Mouse (Mus musculus) kidney, postnatal 0 days (tissue): ENCODE data around the gene Tas1r2. TPM values are rescaled to one million over a fixed set of nuclear protein-coding genes. Genes with fewer than 3 reads are reported as not detected.
A peak's percentile ranks its signal among the peaks of the same experiment; 100 is the strongest.

Source experiments
- ATAC-seq: fragments of 200-750 bp; cut with Nextera tagmentation; replicated peaks from 2 replicates; pipeline ENCODE4 v1.8.0; 2017; ENCODE audit warnings: low read depth, moderate number of reproducible peaks, moderate TSS enrichment, moderate library complexity; ENCODE audit not compliant: low FRiP score
- DNase-seq: peaks from one replicate; pipeline ENCODE4 v3.0.0-alpha.2; 2016; ENCODE audit warnings: low spot score
- H3K27ac ChIP-seq: fragments of 300-500 bp; sonication (generic); 2 replicates; pipeline ENCODE4 v1.5.1; 2014; ENCODE audit warnings: mild to moderate bottlenecking
- H3K27me3 ChIP-seq: fragments of 300-500 bp; sonication (generic); 2 replicates; pipeline ENCODE4 v1.6.1; 2014; ENCODE audit warnings: low read length, mixed read lengths; ENCODE audit not compliant: insufficient read depth
- H3K36me3 ChIP-seq: fragments of 300-500 bp; sonication (generic); 2 replicates; pipeline ENCODE4 v1.6.1; 2014; ENCODE audit warnings: low read length, mixed read lengths; ENCODE audit not compliant: insufficient read depth
- H3K4me1 ChIP-seq: fragments of 300-500 bp; sonication (generic); replicated peaks from 2 replicates; pipeline ENCODE4 v1.6.1; 2014; ENCODE audit warnings: antibody characterized with exemption, low read length, mixed read lengths; ENCODE audit not compliant: insufficient read depth
- H3K4me2 ChIP-seq: fragments of 300-500 bp; sonication (generic); 2 replicates; pipeline ENCODE4 v1.6.1; 2014; ENCODE audit warnings: mild to moderate bottlenecking, low read length, moderate library complexity, mixed read lengths
- H3K4me3 ChIP-seq: fragments of 300-500 bp; sonication (generic); replicated peaks from 2 replicates; pipeline ENCODE4 v1.5.1; 2014; ENCODE audit warnings: low read depth, low read length
- H3K9ac ChIP-seq: fragments of 300-500 bp; sonication (generic); 2 replicates; pipeline ENCODE4 v1.6.1; 2014; ENCODE audit warnings: low read depth, low read length
- H3K9me3 ChIP-seq: fragments of 300-500 bp; sonication (generic); replicated peaks from 2 replicates; pipeline ENCODE4 v1.6.1; 2016; ENCODE audit warnings: low read length, inconsistent platforms, mixed read lengths
- CTCF ChIP-seq: IDR thresholded peaks from 2 replicates; pipeline ENCODE4 v1.5.1; 2016; ENCODE audit warnings: antibody characterized with exemption, low read depth, mild to moderate bottlenecking, moderate library complexity
- WGBS: fragments of 180-500 bp; shearing (Covaris S2); extraction: QIAGEN DNeasy Blood & Tissue Kit; methylation state at CpG from one replicate; pipeline ENCODE4 v1.1.7; 2014; 5-methylcytosine and 5-hydroxymethylcytosine counted together
- polyA plus RNA-seq: library from polyadenylated mRNA; unstranded; fragments of >200 nt; fragmentation: Nextera tagmentation; extraction: Ambion mirVana; gene quantifications from 2 replicates; pipeline ENCODE4 v1.2.1, GENCODE M21; 2015

The Tas1r2 gene
- polyA plus RNA-seq, 1 experiment from 2014 or later, result not detected

DNA sequence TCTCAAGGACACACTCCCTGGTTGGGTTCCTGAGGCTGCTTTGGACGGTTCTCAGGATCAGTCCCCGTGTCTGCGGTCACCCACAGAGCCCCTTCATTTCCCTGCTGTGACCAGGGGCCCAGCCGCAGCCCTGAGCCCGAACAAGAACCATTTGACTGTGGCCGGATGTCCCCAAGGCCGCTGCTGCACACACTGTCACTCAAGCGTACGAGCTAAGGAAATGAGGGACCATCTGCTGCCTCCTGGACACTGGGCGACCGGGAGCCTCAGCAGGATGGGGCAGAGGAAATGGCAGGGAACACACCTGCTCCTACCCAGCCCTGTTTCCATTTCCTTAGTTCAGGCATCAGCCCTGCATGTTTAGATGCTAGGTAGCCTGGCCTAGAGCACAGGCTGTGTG lies 2.4 kb upstream of the Tas1r2 start:
- ATAC-seq, result no peak
- 29% methylated on average over 11 of the region's 11 CpGs for WGBS
- H3K27ac ChIP-seq, result no peak overlapping the region
- H3K4me1 ChIP-seq, result no peaks in the 10 kb centered on the region; the same call in 1 of the 2 replicates
- H3K36me3 ChIP-seq, result peaks cover 22% of the 10 kb centered on the region
- no peaks in the 10 kb centered on the region for H3K9me3 ChIP-seq
- H3K4me3 ChIP-seq, result no peak overlapping the region
- no peak for TF ChIP-seq CTCF
- no peak overlapping the region for H3K4me2 ChIP-seq
- no peaks in the 10 kb centered on the region for H3K27me3 ChIP-seq
- H3K9ac ChIP-seq, result no peak overlapping the region
- peak; percentile 24 for DNase-seq

DNA sequence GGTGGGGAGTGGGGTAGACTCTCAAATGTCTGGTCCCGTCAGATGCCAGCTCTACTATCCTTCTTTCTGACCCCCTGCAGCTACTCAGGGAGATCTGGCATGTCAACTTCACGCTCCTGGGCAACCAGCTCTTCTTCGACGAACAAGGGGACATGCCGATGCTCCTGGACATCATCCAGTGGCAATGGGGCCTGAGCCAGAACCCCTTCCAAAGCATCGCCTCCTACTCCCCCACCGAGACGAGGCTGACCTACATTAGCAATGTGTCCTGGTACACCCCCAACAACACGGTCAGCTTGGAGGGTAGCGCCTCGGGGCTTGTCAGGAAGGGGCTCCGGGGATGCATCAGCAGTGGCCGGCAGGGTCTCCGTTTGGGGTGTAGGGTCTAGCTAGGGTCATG lies 8.6 kb downstream of the Tas1r2 start:
- DNase-seq (no peak), ATAC-seq (no peak)
- Histone ChIP-seq H3K27me3 (0 out of 2 replicates have a peak, but pooled peaks cover 3% of the 10 kb centered on the region), H3K4me2 (no peak overlapping the region), H3K9ac (no peak overlapping the region), H3K36me3 (no peaks in the 10 kb centered on the region), H3K9me3 (no peaks in the 10 kb centered on the region), H3K4me1 (no peaks in the 10 kb centered on the region), H3K27ac (no peak overlapping the region), H3K4me3 (no peak overlapping the region)
- no peak for TF ChIP-seq CTCF
- WGBS, result 84% methylated on average over 14 of the region's 14 CpGs

DNA sequence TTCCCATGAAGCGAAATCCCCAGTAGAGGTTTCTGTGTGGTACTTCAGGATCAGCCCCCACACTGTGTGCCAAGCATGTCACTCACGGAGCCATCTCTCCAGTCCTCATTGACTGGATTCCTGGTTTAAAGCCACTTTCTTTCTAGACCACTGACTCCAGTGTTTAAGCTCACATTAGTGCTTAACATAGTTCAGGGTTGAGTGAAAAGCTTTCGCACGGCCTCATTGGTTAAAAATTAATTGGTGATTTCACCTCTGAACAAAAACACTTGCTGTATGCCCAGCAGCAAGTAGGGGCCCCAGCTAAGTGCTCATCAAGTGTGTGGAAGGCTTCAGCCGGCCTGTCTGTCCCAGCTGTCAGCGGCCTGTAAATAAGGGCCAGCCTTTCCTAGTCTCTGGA lies 14.3 kb downstream of the Tas1r2 start:
- H3K4me2 ChIP-seq, result no peak overlapping the region
- H3K9ac ChIP-seq, result no peak overlapping the region
- no peak overlapping the region for H3K27ac ChIP-seq
- no peaks in the 10 kb centered on the region for H3K36me3 ChIP-seq
- ATAC-seq (0 out of 2 replicates have a peak, but pooled peaks have one; percentile 29), DNase-seq (peak; percentile 7)
- no peaks in the 10 kb centered on the region for H3K4me1 ChIP-seq
- no peaks in the 10 kb centered on the region for H3K9me3 ChIP-seq
- H3K4me3 ChIP-seq, result no peak overlapping the region
- 46% methylated on average over 6 of the region's 6 CpGs for WGBS
- no peak for TF ChIP-seq CTCF
- H3K27me3 ChIP-seq, result 0 out of 2 replicates have a peak, but pooled peaks cover 3% of the 10 kb centered on the region

DNA sequence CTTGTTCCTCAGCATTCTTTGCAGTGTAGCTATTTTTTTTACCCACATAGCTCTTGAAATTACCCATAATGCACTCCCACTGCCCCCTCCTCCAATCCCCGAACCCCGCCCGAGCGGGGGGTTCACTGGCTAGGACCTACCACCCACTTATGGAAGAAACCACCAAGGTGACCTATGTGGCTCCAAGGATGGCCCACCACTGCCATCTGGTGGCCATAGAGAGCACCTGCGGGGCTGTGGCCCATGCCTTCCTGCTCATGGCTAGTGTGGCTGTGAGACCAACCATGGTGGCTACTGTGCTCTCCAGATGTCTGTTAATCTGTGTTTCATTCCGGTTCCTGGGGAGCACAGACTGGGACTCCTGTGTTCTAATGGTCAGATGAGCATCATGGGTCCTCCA lies 16.5 kb downstream of the Tas1r2 start:
- Histone ChIP-seq H3K27me3 (no peaks in the 10 kb centered on the region), H3K9me3 (no peaks in the 10 kb centered on the region), H3K27ac (no peak overlapping the region), H3K4me1 (no peaks in the 10 kb centered on the region), H3K36me3 (no peaks in the 10 kb centered on the region), H3K4me2 (no peak overlapping the region), H3K4me3 (no peak overlapping the region), H3K9ac (no peak overlapping the region)
- DNase-seq, result peak; percentile 63
- 19% methylated on average over 6 of the region's 6 CpGs for WGBS
- peak; percentile 95 for TF ChIP-seq CTCF
- ATAC-seq, result 0 out of 2 replicates have a peak, but pooled peaks have one; percentile 55

DNA sequence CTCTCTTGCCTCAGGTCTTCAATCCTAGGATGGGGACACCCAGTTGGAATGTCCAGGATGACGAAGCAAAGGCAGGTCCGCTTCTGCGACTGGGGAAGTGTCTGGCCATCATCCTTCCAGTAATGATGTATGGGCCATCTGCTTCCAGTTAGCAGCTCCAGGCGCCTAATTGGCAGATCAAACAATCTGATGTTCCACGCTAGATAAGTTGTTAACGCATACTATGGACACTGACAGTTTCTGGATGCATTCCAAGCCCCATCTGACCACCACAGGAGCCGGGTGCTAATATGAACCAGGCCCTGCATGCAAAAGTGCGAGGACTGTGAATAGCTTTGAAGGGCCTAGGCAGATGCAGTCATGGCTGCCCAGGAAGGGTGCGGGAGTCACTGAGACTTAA lies 22.4 kb downstream of the Tas1r2 start:
- 64% methylated on average over 9 of the region's 9 CpGs for WGBS
- ATAC-seq, result no peak
- Histone ChIP-seq H3K27ac (no peak overlapping the region), H3K9ac (no peak overlapping the region), H3K4me2 (no peak overlapping the region), H3K9me3 (no peaks in the 10 kb centered on the region; the same call in 1 of the 2 replicates), H3K27me3 (no peaks in the 10 kb centered on the region), H3K36me3 (no peaks in the 10 kb centered on the region), H3K4me1 (no peaks in the 10 kb centered on the region), H3K4me3 (no peak overlapping the region)
- no peak for DNase-seq
- no peak for TF ChIP-seq CTCF

DNA sequence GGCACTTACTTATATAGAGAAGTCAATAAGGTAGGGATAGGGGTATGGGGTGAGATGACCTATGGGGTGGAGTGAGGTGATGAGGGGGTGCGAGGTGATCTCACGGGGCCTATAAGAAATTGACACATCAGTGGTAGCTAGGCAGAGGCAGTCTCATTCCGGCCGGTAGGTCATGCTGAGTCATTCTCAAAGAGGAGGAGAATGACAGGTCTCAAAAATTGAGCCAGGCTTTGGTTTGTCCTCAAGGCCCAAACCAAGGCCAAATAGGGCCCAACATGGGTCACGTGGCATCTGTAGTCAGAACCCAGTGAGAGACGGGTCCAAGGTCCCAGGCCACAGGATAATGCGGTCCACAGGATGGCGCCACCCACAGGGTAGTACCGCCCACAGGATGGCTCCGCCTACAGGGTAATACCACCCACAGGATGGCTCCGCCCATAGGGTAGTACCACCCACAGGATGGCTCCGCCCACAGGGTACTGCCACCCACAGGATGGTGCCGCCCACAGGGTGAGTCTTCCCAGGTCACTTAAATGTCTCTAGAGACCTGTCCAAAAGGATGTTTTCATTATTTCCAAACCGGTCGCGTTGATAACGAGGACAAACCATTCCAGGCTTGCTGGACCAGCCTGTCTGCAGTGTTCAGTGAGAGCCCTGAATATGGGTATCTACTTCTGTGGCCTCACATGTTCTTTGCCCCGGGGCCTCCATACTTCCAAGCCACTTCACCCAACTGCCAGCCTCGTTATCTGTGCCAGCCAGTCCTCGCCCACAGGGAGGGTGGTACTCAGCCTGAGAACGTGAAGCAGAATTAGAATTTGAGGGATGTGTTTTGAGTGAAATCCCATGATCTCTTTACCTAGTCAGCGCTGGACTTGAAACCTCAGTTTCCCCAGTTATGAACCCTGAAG lies 30.6 kb downstream of the Tas1r2 start:
- no peak overlapping the region for H3K4me3 ChIP-seq
- H3K27ac ChIP-seq, result no peak overlapping the region
- H3K36me3 ChIP-seq, result no peaks in the 10 kb centered on the region
- no peak for TF ChIP-seq CTCF
- H3K4me1 ChIP-seq, result no peaks in the 10 kb centered on the region
- 79% methylated on average over 22 of the region's 22 CpGs for WGBS
- no peaks in the 10 kb centered on the region for H3K9me3 ChIP-seq
- ATAC-seq (peak; percentile 40; the same call in 1 of the 2 replicates), DNase-seq (no peak)
- H3K27me3 ChIP-seq, result no peaks in the 10 kb centered on the region
- H3K9ac ChIP-seq, result no peak overlapping the region
- no peak overlapping the region for H3K4me2 ChIP-seq
